Mouse (Mus musculus): ENCODE measurements around the gene Ephb1.
A peak's percentile ranks its signal among the peaks of the same experiment; 100 is the strongest.

Ephb1 gene

DNA sequence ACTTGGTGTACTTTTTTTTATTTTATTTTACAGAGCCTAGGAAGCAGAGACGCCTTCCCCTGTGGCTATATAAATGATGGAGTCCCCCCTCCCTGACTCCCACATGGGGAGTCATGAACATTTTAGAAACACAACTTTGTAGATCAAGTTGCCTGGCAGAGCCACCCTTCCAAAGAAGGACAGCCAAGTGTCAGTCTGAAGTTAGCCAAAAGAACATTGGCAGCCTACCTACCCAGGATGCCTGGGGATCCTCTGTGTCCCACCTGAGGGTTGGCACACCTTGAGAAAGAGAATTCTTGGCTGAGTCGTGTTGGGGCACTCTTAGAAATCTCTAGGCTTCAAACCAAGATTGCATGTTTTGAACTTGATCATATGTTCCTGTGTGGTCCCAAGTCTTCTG, 360.4 kb downstream of the Ephb1 start:
- no peak for DNase-seq (ENCODE audit: low read depth, low spot score)

- DNase-seq (ENCODE audit: low read depth, low spot score): peak; percentile 4
Measured at GRCm38 (mm10) chr9:101990836-101991235, 363.7 kb downstream of the Ephb1 start.

DNA sequence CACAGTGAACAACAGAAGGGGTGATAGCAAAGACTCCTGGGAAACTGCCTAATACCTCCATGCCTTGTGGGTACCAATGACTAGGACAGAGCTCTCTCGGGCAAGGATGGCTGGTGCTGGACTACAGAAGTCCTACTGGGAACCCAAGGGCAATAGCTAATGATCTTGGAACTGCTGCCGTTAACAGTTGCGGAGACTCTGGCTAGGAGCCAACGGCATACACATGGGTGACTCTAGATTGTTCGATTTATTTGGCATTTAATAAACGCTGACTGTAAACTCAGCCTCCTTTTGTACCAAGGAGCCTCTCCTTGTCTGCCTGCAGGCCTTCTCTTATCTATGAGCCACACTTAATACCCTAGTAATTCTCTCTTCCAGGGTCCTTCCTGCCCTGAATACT, 364.5 kb downstream of the Ephb1 start:
- no peak for DNase-seq (ENCODE audit: low read depth, low spot score)

DNA sequence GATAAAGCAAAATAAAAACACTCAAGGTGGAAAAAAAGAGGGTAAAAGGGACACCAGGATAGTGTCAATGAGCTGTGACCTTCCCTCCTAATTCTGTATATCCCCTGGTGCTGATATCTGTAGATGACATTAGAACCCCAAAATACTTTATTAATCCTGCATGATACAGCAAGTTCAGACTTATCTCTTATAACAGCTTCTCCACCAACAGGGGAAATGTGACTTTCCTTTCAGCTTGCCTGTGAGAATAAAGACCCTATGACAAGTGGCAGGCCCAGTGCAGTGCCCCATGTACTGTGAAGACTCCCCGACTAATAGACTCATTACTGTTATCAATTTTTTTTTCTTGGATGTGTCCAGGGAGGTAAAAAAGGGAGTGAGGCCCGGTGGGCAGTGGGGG, 367.6 kb downstream of the Ephb1 start:
- no peak for DNase-seq (ENCODE audit: low read depth, low spot score)

GRCm38 (mm10) chr9:101982378-101982777, 372.1 kb downstream of the Ephb1 start:
- DNase-seq (ENCODE audit: low read depth, low spot score): no peak

DNA sequence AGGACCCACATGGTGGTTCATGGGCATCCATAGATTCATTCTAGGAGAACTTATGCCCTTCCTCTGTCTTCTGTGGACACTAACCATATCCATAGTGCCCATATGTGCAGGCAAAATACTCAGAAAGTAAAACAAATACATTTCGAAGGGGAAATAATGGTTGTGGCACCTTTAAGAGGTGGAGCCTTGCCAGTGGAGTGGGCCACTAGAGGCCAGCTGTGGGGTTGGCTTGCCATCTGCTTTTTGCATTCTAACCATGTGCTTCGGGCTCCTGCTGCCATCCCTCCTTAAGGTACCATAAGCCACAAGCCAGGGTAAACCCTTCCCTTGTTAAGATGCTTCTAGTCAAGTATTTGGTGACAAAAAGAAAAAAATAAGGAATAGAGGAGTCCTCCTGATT, 373.3 kb downstream of the Ephb1 start:
- no peak for DNase-seq (ENCODE audit: low read depth, low spot score)

DNA sequence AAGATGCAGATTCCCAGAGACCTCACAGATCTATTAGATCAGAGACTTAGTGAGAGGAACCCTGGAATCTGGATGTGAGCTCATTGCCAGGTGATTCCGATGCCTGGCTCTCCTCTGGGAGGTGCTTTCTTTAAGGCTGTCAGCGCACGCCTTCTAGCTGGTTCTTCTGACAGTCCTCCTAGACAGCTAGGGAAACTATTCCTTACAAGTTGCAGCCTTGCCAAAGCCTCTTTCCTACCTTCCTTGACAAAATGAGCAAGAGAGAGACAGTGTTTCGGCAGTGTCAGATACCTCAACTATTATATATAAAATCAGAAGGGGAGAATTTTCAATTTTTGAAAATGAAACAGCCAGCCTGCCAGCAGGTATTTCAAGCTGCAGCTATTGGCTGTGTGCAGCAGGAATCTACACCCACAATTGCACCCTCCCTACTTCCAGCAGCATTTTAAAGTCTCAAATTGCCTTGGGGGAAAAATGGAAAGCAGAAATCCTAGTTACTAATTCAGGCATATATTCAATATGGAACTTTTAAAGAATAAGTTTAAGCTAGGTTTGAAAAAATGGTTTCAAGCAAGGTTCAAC, 377.5 kb downstream of the Ephb1 start:
- no peak for DNase-seq (ENCODE audit: low read depth, low spot score)

- no peak for DNase-seq (ENCODE audit: low read depth, low spot score)
Measured at GRCm38 (mm10) chr9:101972314-101972713, 382.2 kb downstream of the Ephb1 start.

DNA sequence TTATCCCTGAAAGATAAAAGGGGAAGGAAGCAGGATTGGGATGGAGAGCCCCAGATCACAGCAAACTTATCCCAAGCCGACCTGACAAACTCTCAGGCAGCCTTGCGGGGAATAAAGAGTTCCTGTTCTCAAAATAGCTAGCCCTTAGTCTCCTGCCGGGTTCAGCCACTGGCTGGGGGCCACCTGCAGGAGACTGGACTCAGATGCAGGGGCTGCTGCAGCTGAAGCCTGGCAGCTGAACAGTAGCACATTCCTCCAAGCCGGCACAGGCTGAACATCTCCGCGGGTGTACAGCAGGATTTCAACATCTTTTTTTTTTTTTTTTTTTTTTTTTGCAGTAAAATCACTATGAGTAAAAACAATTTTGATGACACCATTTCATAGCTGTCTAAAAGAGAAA, 382.7 kb downstream of the Ephb1 start:
- no peak for DNase-seq (ENCODE audit: low read depth, low spot score)

DNA sequence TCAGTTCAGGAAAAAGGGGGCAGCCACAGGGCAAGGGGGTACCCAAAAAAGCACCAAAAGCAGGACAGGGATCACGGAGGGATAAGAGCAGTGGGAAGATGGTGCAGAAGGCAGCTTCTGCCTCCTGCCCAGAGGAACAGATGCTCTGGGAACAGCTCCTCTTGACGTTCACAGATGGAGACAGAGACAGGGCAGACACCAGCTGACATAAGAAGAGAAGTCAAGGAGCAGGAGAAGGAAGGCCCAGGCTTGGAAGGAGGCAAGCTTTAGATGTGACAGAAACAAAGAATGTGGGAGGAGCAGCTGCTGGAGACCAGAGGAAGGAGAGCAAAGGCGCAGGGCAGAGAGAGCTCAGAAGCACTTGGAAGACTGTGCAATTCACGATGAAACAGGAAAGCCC, 398.3 kb downstream of the Ephb1 start:
- DNase-seq (ENCODE audit: low read depth, low spot score): no peak

DNA sequence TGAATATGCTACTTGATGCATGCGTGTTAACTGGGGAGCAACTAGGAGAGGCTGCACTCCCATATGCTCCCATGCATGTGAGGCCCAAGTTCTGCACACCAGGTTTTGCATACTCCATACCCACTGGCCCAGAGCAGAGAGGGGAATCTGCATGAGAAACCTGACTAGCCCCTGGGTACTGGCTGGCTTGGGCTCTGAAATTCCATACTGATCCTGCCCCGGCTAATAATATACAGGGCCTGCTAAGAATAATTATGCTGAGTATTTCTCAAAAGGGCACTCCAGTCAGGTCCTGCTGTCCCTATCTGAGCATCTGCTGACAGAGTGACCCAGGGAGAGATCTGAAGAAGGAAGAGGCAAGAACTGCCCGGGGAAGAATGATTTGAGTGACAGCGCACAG, 400.0 kb downstream of the Ephb1 start:
- DNase-seq (ENCODE audit: low read depth, low spot score): no peak

GRCm38 (mm10) chr9:101950101-101950500, 404.4 kb downstream of the Ephb1 start:
- DNase-seq (ENCODE audit: low read depth, low spot score): peak; percentile 25

- no peak for DNase-seq (ENCODE audit: low read depth, low spot score)
Measured at GRCm38 (mm10) chr9:101945814-101946213, 408.7 kb downstream of the Ephb1 start.

GRCm38 (mm10) chr9:101945326-101945725, 409.2 kb downstream of the Ephb1 start:
- no peak for DNase-seq (ENCODE audit: low read depth, low spot score)

- no peak for DNase-seq (ENCODE audit: low read depth, low spot score)
Measured at GRCm38 (mm10) chr9:101942058-101942669, 412.3 kb downstream of the Ephb1 start.

- DNase-seq (ENCODE audit: low read depth, low spot score): no peak
Measured at GRCm38 (mm10) chr9:101940182-101940581, 414.3 kb downstream of the Ephb1 start.

DNA sequence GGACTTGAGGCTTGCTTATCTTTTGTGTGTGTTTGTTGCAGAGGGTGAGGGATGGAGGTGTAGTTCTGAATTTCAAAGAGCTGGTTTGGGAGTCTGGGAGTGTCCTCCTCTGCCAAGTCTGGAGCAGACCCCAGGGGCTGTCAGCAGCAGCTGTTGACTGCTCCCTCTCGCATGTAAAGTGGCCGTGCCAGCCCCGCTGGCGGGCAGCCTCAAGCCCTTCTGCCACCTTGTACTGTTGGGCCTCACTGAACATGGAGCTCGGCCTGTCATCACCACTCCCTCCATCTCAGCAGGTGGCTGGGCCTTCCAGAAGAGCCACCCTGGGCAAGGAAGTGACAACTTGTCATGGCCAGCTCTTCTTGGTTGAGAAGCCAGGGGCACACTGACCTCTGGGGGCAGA, 415.5 kb downstream of the Ephb1 start:
- DNase-seq (ENCODE audit: low read depth, low spot score): no peak

DNA sequence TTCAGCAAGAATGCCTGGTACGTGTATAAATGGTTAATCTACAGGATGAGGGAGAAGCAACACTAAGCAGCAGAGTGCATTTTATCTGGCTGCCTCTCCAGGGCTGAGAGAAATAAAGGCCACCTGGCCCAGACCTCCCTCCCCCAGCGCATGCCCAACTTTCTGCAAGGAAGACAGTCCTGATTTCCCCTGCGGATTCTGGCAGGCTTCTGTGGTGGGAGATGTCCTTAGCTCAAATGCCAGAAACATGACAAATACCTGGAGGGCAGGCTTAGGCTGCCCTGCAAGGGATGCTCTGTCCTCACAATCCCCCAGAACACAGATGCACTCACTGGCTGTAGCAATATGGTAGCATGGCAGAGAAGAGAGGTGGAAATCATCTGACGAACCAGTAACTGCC, 416.4 kb downstream of the Ephb1 start:
- no peak for DNase-seq (ENCODE audit: low read depth, low spot score)

DNA sequence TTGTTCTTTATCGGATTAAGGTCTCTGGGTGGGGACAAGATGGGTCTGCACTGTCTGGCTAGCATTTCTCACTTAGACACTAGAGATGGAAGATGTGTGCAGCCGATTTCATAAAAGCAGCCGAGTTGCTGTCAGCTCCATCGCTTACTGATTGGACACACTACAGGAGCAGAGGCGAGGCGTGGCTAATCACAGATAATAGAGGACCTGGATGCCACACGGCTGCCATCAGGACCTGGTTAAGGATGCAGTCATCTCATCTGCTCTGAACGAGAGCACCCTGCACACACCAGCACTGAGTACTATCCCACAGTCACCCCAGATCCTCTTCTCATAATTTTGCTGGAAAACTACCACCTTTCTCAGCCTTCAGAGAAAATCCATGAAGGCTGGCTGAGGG, 419.6 kb downstream of the Ephb1 start:
- DNase-seq (ENCODE audit: low read depth, low spot score): no peak

DNA sequence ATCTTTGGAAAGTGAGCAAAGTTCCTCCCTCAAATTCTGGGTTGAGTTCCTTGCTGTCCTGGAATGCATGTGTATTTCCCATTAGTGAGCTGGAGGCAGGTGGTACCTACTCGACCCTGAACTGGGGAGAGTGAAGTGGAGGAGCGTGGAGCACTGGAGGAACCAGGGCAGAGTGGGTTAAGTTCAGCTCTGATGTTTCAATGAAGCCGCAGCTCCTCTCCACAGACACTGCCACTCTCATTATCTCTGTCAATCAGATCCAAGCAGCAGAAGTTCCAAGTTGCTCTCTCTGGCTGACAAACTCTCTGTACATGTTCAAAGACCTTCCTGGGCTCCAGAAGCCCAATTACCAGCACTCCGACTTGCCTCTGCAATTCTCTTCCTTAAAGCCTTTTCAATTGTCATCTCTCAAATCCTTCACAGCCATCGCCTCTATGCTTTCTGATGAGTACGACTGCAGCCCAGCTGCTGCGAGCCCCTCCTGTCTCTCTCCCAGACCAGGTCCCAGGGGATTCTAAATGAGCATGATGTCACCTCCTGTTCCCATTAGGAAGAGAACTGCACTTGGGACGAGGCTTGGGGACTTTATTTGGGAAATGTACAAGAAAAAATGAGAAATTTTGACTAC, 420.4 kb downstream of the Ephb1 start:
- no peak for DNase-seq (ENCODE audit: low read depth, low spot score)

DNA sequence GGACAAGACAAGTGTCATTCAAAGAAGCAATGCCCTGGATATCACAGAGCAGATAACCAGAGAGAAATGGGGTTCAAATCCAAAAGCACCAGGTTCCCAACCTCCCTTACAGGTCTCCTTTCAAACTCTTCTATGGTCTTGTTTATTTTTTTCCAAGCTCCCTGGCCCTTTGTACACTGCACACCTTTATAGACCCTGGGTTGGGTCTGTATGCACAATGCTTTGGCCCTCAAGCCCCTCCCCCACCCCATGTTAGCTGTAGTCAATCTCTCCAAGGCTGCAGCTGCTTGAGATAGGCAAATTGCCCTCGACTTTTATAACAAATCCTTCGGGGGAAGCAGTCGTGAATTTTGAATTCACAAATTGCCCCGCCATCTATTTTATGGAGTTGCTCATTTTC, 429.7 kb downstream of the Ephb1 start:
- no peak for DNase-seq (ENCODE audit: low read depth, low spot score)

DNA sequence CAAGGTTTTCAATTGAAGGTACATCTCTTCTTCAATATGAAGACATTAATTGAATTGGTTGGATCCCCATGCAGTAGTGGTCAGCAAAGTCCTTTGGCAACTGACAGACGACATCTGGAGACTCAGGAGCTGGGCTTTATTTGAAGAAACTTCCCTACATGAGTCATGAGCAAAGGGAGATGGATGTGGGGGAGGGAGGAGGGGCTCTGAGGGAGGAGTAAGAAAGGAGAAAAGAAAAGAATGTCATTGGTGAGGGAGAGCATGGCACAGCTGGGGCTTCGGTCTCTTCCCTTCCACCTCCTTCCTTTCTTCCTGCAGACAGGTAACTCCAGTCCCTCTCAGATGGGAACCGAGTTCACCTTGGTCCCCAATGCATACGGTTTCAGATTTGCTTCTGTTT, 431.6 kb downstream of the Ephb1 start:
- DNase-seq (ENCODE audit: low read depth, low spot score): no peak

- DNase-seq (ENCODE audit: low read depth, low spot score): no peak
Measured at GRCm38 (mm10) chr9:101919324-101919723, 435.2 kb downstream of the Ephb1 start.

Measured in ES-CJ7 (cell line).